Mouse (Mus musculus) hindbrain, embryonic 14.5 days (tissue): ENCODE measurements at regions not wholly inside any gene's neighbourhood (a gene's known extent, or its start where the extent isn't known, plus 50 kb on each side); places are given as distances from the start of the nearest gene placed in this dataset.

Experiments
- ATAC-seq: fragments of 200-750 bp; cut with Nextera tagmentation; 2 replicates; pipeline ENCODE4 v1.8.0; 2017; ENCODE audit warnings: moderate number of reproducible peaks, mild to moderate bottlenecking, moderate TSS enrichment, moderate library complexity; ENCODE audit not compliant: low FRiP score
- DNase-seq: peaks from one replicate; pipeline ENCODE4 v3.0.0-alpha.2; 2015; ENCODE audit warnings: low spot score
- H3K27ac ChIP-seq: fragments of 300-500 bp; sonication (generic); 2 replicates; pipeline ENCODE4 v1.5.1; 2014; ENCODE audit warnings: mild to moderate bottlenecking, moderate library complexity
- H3K27me3 ChIP-seq: fragments of 300-500 bp; sonication (generic); 2 replicates; pipeline ENCODE4 v1.6.1; 2014; ENCODE audit warnings: mild to moderate bottlenecking, low read length, mixed read lengths; ENCODE audit not compliant: control insufficient read depth, insufficient read depth
- H3K36me3 ChIP-seq: fragments of 300-500 bp; sonication (generic); replicated peaks from 2 replicates; pipeline ENCODE4 v1.6.1; 2014; ENCODE audit not compliant: control insufficient read depth, insufficient read depth
- H3K4me1 ChIP-seq: fragments of 300-500 bp; sonication (generic); replicated peaks from 2 replicates; pipeline ENCODE4 v1.6.1; 2014; ENCODE audit warnings: antibody characterized with exemption, low read length, mixed read lengths; ENCODE audit not compliant: control insufficient read depth, insufficient read depth
- H3K4me2 ChIP-seq: fragments of 300-500 bp; sonication (generic); replicated peaks from 2 replicates; pipeline ENCODE4 v1.6.1; 2014; ENCODE audit warnings: mild to moderate bottlenecking, moderate library complexity
- H3K4me3 ChIP-seq: fragments of 300-500 bp; sonication (generic); replicated peaks from 2 replicates; pipeline ENCODE4 v1.5.1; 2014; ENCODE audit warnings: mild to moderate bottlenecking, low read length
- H3K9ac ChIP-seq: fragments of 300-500 bp; sonication (generic); 2 replicates; pipeline ENCODE4 v1.6.1; 2014
- H3K9me3 ChIP-seq: fragments of 300-500 bp; sonication (generic); 2 replicates; pipeline ENCODE4 v1.6.1; 2016; ENCODE audit warnings: low read length; ENCODE audit not compliant: control insufficient read depth
- WGBS: fragments of 180-500 bp; shearing (Covaris S2); extraction: QIAGEN DNeasy Blood & Tissue Kit; methylation state at CpG from one replicate; pipeline ENCODE4 v1.1.7; 2014; 5-methylcytosine and 5-hydroxymethylcytosine counted together

- Histone ChIP-seq H3K9me3 (no peaks in the 10 kb centered on the region), H3K4me3 (no peak overlapping the region), H3K4me1 (no peaks in the 10 kb centered on the region), H3K9ac (no peak overlapping the region), H3K27me3 (no peaks in the 10 kb centered on the region), H3K27ac (no peak overlapping the region), H3K4me2 (no peak overlapping the region), H3K36me3 (no peaks in the 10 kb centered on the region)
- WGBS: 76% methylated on average over 2 of the region's 2 CpGs
- ATAC-seq (no peak), DNase-seq (no peak)
Measured at GRCm38 (mm10) chr4:71953441-71953840, 195.7 kb upstream of the Gm11232 start.

- Histone ChIP-seq H3K4me2 (no peak overlapping the region), H3K9ac (no peak overlapping the region), H3K9me3 (no peaks in the 10 kb centered on the region), H3K27me3 (no peaks in the 10 kb centered on the region), H3K36me3 (no peaks in the 10 kb centered on the region), H3K27ac (no peak overlapping the region), H3K4me1 (no peaks in the 10 kb centered on the region), H3K4me3 (no peak overlapping the region)
- ATAC-seq (peak; percentile 76), DNase-seq (no peak)
- 23% methylated on average over 2 of the region's 2 CpGs for WGBS
Measured at GRCm38 (mm10) chr4:71933240-71933986, 175.6 kb upstream of the Gm11232 start.

GRCm38 (mm10) chr4:71932818-71933217 is 175.1 kb upstream of the Gm11232 start:
- DNase-seq (no peak), ATAC-seq (no peak)
- Histone ChIP-seq H3K4me1 (no peaks in the 10 kb centered on the region), H3K27me3 (no peaks in the 10 kb centered on the region), H3K36me3 (no peaks in the 10 kb centered on the region), H3K27ac (no peak overlapping the region), H3K4me2 (no peak overlapping the region), H3K9ac (no peak overlapping the region), H3K9me3 (no peaks in the 10 kb centered on the region), H3K4me3 (no peak overlapping the region)
- 53% methylated on average over 1 of the region's 1 CpGs for WGBS

- no peak overlapping the region for H3K4me2 ChIP-seq
- no peaks in the 10 kb centered on the region for H3K27me3 ChIP-seq
- H3K4me3 ChIP-seq: no peak overlapping the region
- H3K4me1 ChIP-seq: no peaks in the 10 kb centered on the region
- DNase-seq: no peak
- H3K9ac ChIP-seq: no peak overlapping the region
- ATAC-seq: no peak
- H3K27ac ChIP-seq: no peak overlapping the region
- H3K9me3 ChIP-seq: no peaks in the 10 kb centered on the region
- 89% methylated on average over 1 of the region's 1 CpGs for WGBS
- H3K36me3 ChIP-seq: no peaks in the 10 kb centered on the region
Measured at GRCm38 (mm10) chr4:71911551-71911950, 153.8 kb upstream of the Gm11232 start.

GRCm38 (mm10) chr4:71875651-71876050 is 117.9 kb upstream of the Gm11232 start:
- DNase-seq (no peak), ATAC-seq (no peak)
- H3K4me3 ChIP-seq: no peak overlapping the region
- H3K27ac ChIP-seq: no peak overlapping the region
- WGBS: 93% methylated on average over 4 of the region's 4 CpGs
- no peaks in the 10 kb centered on the region for H3K9me3 ChIP-seq
- no peak overlapping the region for H3K9ac ChIP-seq
- no peaks in the 10 kb centered on the region for H3K4me1 ChIP-seq
- H3K36me3 ChIP-seq: no peaks in the 10 kb centered on the region
- no peak overlapping the region for H3K4me2 ChIP-seq
- H3K27me3 ChIP-seq: no peaks in the 10 kb centered on the region

GRCm38 (mm10) chr4:71866948-71867347 is 109.2 kb upstream of the Gm11232 start:
- H3K4me1 ChIP-seq: no peaks in the 10 kb centered on the region
- H3K27me3 ChIP-seq: no peaks in the 10 kb centered on the region
- no peak for DNase-seq

GRCm38 (mm10) chr4:71841833-71842232 is 84.1 kb upstream of the Gm11232 start:
- WGBS: 77% methylated on average over 3 of the region's 3 CpGs

More at GRCm38 (mm10) chr4:71866948-71867347, 109.2 kb upstream of the Gm11232 start:
- 63% methylated on average over 1 of the region's 1 CpGs for WGBS
- Histone ChIP-seq H3K4me2 (no peak overlapping the region), H3K27ac (no peak overlapping the region), H3K9ac (no peak overlapping the region), H3K36me3 (no peaks in the 10 kb centered on the region), H3K9me3 (no peaks in the 10 kb centered on the region), H3K4me3 (no peak overlapping the region)
- no peak for ATAC-seq

GRCm38 (mm10) chr4:71840774-71841146 is 83.0 kb upstream of the Gm11232 start:
- WGBS: 78% methylated on average over 1 of the region's 1 CpGs
- peak; percentile 57; the same call in 1 of the 2 replicates for ATAC-seq
- no peaks in the 10 kb centered on the region for H3K9me3 ChIP-seq
- H3K36me3 ChIP-seq: no peaks in the 10 kb centered on the region
- peaks cover 20% of the 10 kb centered on the region for H3K4me1 ChIP-seq
- peak overlapping the region; percentile 48 for H3K27ac ChIP-seq
- H3K4me2 ChIP-seq: no peak overlapping the region
- no peak overlapping the region for H3K9ac ChIP-seq
- H3K4me3 ChIP-seq: no peak overlapping the region
- no peak for DNase-seq
- H3K27me3 ChIP-seq: no peaks in the 10 kb centered on the region

More at GRCm38 (mm10) chr4:71841833-71842232, 84.1 kb upstream of the Gm11232 start:
- H3K27ac ChIP-seq: no peak overlapping the region
- no peak overlapping the region for H3K9ac ChIP-seq
- no peak overlapping the region for H3K4me3 ChIP-seq
- H3K27me3 ChIP-seq: no peaks in the 10 kb centered on the region
- no peaks in the 10 kb centered on the region for H3K36me3 ChIP-seq
- no peak overlapping the region for H3K4me2 ChIP-seq
- DNase-seq (no peak), ATAC-seq (no peak)
- H3K9me3 ChIP-seq: no peaks in the 10 kb centered on the region
- peaks cover 20% of the 10 kb centered on the region for H3K4me1 ChIP-seq

- no peak overlapping the region for H3K9ac ChIP-seq
- H3K27ac ChIP-seq: peak overlapping the region; percentile 48
- peaks cover 20% of the 10 kb centered on the region for H3K4me1 ChIP-seq
- ATAC-seq: peak; percentile 88
- H3K27me3 ChIP-seq: no peaks in the 10 kb centered on the region
- no peak overlapping the region for H3K4me2 ChIP-seq
- H3K4me3 ChIP-seq: no peak overlapping the region
- 33% methylated on average over 5 of the region's 5 CpGs for WGBS
- H3K9me3 ChIP-seq: no peaks in the 10 kb centered on the region
- peak; percentile 71 for DNase-seq
- no peaks in the 10 kb centered on the region for H3K36me3 ChIP-seq
Measured at GRCm38 (mm10) chr4:71839803-71840773, 82.3 kb upstream of the Gm11232 start.
